Mouse (Mus musculus): Measurements from ENCODE around the gene 2410004B18Rik.
A peak's percentile ranks its signal among the peaks of the same experiment; 100 is the strongest.

- TF ChIP-seq CTCF (IDR thresholded peaks at IDR 0.05; ENCODE audit: low read depth), result peak; percentile 65
- no peak for TF ChIP-seq EP300 (IDR thresholded peaks at IDR 0.05; ENCODE audit: low read depth)
Observed at GRCm38 (mm10) chr3:145950034-145950814, 12.4 kb downstream of the 2410004B18Rik start.

All from liver, postnatal 0 days (tissue).